Mouse (Mus musculus): ENCODE data around the gene Ntrk2.

DNA sequence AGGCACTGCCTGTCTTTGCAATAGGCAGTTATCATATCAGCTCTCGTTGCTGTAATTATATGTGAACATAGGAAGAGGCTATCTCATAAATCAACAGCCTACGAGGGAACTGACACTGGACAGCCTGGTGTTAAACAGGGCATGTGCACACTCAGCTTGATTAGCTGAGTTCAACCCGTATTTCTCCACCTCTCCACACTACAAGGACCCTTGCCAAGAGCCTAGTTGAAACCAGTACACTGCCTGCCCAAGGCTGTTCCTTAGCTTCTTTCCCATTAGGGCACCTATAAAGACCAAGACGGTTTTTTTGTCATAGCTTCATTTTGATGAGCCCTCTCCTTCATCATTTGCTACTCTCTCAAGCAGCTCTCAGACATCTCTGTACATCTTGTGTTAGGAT lies 270.1 kb downstream of the Ntrk2 start:
- no peak for TF ChIP-seq CTCF (conservative IDR thresholded peaks at IDR 0.05; ENCODE audit: insufficient read depth, insufficient read length, low read depth, low read length)
- TF ChIP-seq POLR2A (IDR thresholded peaks at IDR 0.05; ENCODE audit: low read depth, low read length), result no peak
